ENCODE assay signal across 8 mouse cellular contexts in genomic region chr14:59887061-59887861, GRCm38 (mm10).
DNase-seq lines count a peak whose midpoint lies in the region; ATAC-seq lines count a peak whose summit lies in the region.
"Had no signal": no experiment of that assay in that cellular context is flagged by ENCODE, and none has a peak within 500 bp of the region (broad histone marks: within the 10 kb centered on the region; RNA-seq: fewer than 3 reads in every experiment).

No protein-coding gene starts in this region.

- peak; percentile 46 for DNase-seq in right cerebral cortex, adult 18-20 months
- no peak for DNase-seq in right cerebral cortex, postnatal 25 days
- DNase-seq in embryonic facial prominence, embryonic 14.5 days (ENCODE audit: low spot score), result peak; percentile 87
- DNase-seq in heart, postnatal 14 days, result peak; percentile 31 to 53
- peak; percentile 22 to 46 for DNase-seq in lung, adult 18-20 months
- DNase-seq in right cerebral cortex, postnatal 36 days (ENCODE audit: low spot score in 2 of 2), result peak; percentile 12 to 26
- DNase-seq in liver, embryonic 11.5 days (ENCODE audit: low spot score), result no peak
- DNase-seq: liver, embryonic 13.5 days had no signal

- H3K4me1 ChIP-seq in embryonic facial prominence, embryonic 14.5 days (ENCODE audit: control insufficient read depth, insufficient read depth, low read length), result peaks cover 42% of the 10 kb centered on the region
- H3K4me1 ChIP-seq in liver, embryonic 11.5 days (replicated peaks; ENCODE audit: control insufficient read depth, insufficient read depth, low read length), result no peaks in the 10 kb centered on the region
- H3K4me1 ChIP-seq: liver, embryonic 13.5 days had no signal

- no peaks in the 10 kb centered on the region for H3K9me3 ChIP-seq in embryonic facial prominence, embryonic 14.5 days (ENCODE audit: control insufficient read depth, low read length)
- H3K9me3 ChIP-seq in liver, embryonic 11.5 days (ENCODE audit: control insufficient read depth, low read length), result no peaks in the 10 kb centered on the region
- H3K9me3 ChIP-seq: liver, embryonic 13.5 days had no signal

- H3K4me2 ChIP-seq in embryonic facial prominence, embryonic 14.5 days (ENCODE audit: low read depth, low read length), result peak overlapping the region; percentile 10
- H3K4me2 ChIP-seq in liver, embryonic 11.5 days, result no peak overlapping the region
- H3K4me2 ChIP-seq: liver, embryonic 13.5 days had no signal

- no peaks in the 10 kb centered on the region for H3K27me3 ChIP-seq in embryonic facial prominence, embryonic 14.5 days (replicated peaks; ENCODE audit: control insufficient read depth, insufficient read depth, low read length)
- H3K27me3 ChIP-seq in liver, embryonic 11.5 days (replicated peaks; ENCODE audit: control insufficient read depth, insufficient read depth, low read length), result no peaks in the 10 kb centered on the region
- H3K27me3 ChIP-seq: liver, embryonic 13.5 days had no signal

- intact Hi-C loops in heart, postnatal 14 days (cut with DNase I), result no loop called here

- no peaks in the 10 kb centered on the region for H3K36me3 ChIP-seq in embryonic facial prominence, embryonic 14.5 days (ENCODE audit: control insufficient read depth, insufficient read depth, low read length)
- H3K36me3 ChIP-seq in liver, embryonic 11.5 days (ENCODE audit: control insufficient read depth, insufficient read depth, low read length), result no peaks in the 10 kb centered on the region
- H3K36me3 ChIP-seq: liver, embryonic 13.5 days had no signal

- peak; percentile 68 for ATAC-seq in embryonic facial prominence, embryonic 14.5 days (ENCODE audit: low read depth)
- no peak for ATAC-seq in liver, embryonic 11.5 days (replicated peaks; ENCODE audit: low FRiP score)

- peak overlapping the region; percentile 45; the same call in 1 of the 2 replicates for H3K27ac ChIP-seq in embryonic facial prominence, embryonic 14.5 days (replicated peaks; ENCODE audit: low read depth, low read length)
- H3K27ac ChIP-seq in liver, embryonic 11.5 days (ENCODE audit: low read depth, low read length), result no peak overlapping the region
- H3K27ac ChIP-seq: liver, embryonic 13.5 days had no signal

- H3K4me3 ChIP-seq in embryonic facial prominence, embryonic 14.5 days (ENCODE audit: low read depth, low read length), result no peak overlapping the region
- no peak overlapping the region for H3K4me3 ChIP-seq in liver, embryonic 11.5 days (ENCODE audit: low read depth, low read length)
- H3K4me3 ChIP-seq: liver, embryonic 13.5 days had no signal

- no peak overlapping the region for H3K9ac ChIP-seq in embryonic facial prominence, embryonic 14.5 days (ENCODE audit: low read depth, low read length)
- H3K9ac ChIP-seq in liver, embryonic 11.5 days (ENCODE audit: low read depth, low read length), result no peak overlapping the region
- H3K9ac ChIP-seq: liver, embryonic 13.5 days had no signal

- WGBS in embryonic facial prominence, embryonic 14.5 days, result 28% methylated on average over 15 of the region's 15 CpGs
- 44% methylated on average over 15 of the region's 15 CpGs for WGBS in liver, embryonic 11.5 days

Comparison
In these comparisons a context has a peak if more than half of its experiments do, and no peak if none do; other contexts are left out.
1. DNase-seq: peak in right cerebral cortex, adult 18-20 months (single experiment), embryonic facial prominence, embryonic 14.5 days (single experiment), heart, postnatal 14 days (2 of 2), lung, adult 18-20 months (2 of 2) and right cerebral cortex, postnatal 36 days (2 of 2); none in right cerebral cortex, postnatal 25 days (single experiment) and liver, embryonic 11.5 days (single experiment).